Mouse (Mus musculus): ENCODE measurements around the gene Sf3a3.
"Not testable (repeated sequence)": the region's sequence is repeated elsewhere in the genome, so short reads cannot be mapped to it uniquely, and the experiment has no call there.

The Sf3a3 gene

DNA sequence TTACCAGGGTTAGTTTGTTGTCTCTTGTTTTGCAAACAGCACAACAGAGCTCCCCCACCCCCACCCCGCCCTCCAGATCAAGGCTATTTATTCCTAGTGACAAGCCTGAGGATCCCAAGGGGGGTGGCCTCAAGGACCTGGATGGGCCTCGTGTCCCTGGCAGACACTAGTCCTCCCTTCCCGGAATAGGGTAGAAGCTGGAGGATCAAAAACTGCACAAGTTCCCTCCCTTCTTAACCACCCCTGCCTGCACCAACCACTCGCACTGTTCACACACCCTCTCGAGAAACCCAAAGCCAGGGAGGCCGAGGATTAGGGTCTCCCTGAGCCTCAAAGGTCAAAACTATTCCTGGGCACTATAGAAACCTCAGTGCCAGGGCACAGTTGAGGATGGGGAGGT, 14.8 kb upstream of the Sf3a3 start:
- in situ Hi-C loops (cut with MboI, MseI), result loop anchor here (5.0 kb wide), 1 partner anchor 1348 kb away; the partner anchor contains the start of gene Mrps15

- in situ Hi-C loops (cut with MboI, MseI), result no loop called here
These were observed 14.2 kb upstream of the Sf3a3 start, which contains the start of gene Fhl3 for GRCm38 (mm10) chr4:124700248-124700971. TSS of gene Fhl3 (plus strand) at chr4:124700701.

DNA sequence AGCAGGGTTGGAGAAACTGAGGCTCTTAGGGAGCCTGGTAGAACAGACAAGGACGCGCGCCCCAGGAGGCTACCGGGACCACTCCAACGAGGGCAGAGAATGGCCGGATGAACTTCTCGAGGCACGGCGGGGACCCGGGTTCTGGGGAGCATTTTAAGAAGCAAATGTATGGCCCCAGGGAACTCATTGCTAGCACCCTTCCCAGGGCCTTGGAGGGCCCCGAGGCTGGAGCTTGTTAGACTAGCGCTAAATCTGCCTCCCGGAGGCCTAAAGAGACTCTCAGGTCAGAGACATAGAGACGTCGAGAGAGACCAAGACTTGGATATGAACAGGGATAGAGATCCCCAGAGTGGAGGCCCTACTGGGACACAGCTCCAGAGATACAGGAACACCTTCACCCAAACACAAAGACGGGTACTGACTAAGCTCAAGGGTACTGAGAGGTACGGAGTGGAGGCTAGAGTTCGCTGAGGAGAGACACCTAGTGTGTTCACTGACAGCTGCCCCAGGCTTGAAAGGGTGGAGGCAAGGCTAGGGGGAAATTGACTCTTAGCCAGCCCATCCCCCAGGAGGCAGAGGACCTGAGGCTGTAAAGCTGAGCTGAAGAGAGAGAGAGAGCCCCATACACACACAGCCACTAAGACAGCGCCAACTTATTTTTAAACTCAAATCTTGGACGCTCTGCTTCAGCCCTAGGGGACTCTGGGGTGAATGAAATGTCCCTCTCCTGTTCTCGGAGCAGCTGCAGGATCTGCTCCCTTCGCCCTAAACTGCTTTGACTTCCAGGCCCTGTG, 13.3 kb upstream of the Sf3a3 start:
- in situ Hi-C loops (cut with MboI, MseI), result no loop called here

- in situ Hi-C loops (cut with MboI, MseI), result no loop called here
These were observed 12.7 kb upstream of the Sf3a3 start for GRCm38 (mm10) chr4:124701916-124702315.

- in situ Hi-C loops (cut with MboI, MseI), result no loop called here
These were observed 11.2 kb upstream of the Sf3a3 start for GRCm38 (mm10) chr4:124703406-124703805.

- in situ Hi-C loops (cut with MboI, MseI), result no loop called here
These were observed 10.4 kb upstream of the Sf3a3 start for GRCm38 (mm10) chr4:124703881-124704796.

DNA sequence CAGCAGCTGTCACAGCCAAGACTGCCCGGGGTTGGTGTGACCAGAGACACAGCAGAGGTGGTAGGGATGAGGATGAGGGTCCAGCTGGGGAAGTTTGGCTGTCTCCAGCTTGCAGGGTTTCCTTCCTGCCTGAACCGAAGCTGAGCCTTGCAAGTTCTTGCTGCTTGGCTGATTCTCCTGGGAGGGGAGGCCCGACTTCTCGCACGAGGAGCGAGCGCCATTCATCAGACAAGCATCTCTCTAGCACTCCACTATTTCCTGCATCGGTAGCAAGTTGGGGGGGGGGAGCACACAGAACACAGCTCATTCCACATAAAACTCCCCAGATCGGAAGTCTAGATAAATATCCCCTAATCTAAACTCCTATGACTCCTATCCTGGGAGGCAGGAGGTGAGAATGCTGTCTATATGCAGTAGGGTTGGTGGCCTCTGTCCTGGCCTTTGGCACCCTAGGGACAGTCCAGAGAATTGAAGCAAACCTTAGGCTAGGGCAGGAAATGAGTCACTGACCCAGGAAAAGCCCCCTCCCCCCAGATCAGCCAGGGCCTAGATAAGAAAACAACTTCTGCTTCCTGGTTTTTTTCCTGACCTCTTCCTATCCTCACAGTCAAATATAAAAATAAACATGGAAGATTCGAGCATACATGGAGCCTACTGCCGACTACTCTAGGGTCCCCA, 9.6 kb upstream of the Sf3a3 start:
- in situ Hi-C loops (cut with MboI, MseI), result no loop called here

GRCm38 (mm10) chr4:124705661-124706269, 8.8 kb upstream of the Sf3a3 start:
- in situ Hi-C loops (cut with MboI, MseI), result no loop called here

GRCm38 (mm10) chr4:124707381-124708199, 7.0 kb upstream of the Sf3a3 start:
- in situ Hi-C loops (cut with MboI, MseI), result not testable (repeated sequence)

- in situ Hi-C loops (cut with MboI, MseI), result not testable (repeated sequence)
These were observed 6.4 kb upstream of the Sf3a3 start for GRCm38 (mm10) chr4:124708200-124708517.

DNA sequence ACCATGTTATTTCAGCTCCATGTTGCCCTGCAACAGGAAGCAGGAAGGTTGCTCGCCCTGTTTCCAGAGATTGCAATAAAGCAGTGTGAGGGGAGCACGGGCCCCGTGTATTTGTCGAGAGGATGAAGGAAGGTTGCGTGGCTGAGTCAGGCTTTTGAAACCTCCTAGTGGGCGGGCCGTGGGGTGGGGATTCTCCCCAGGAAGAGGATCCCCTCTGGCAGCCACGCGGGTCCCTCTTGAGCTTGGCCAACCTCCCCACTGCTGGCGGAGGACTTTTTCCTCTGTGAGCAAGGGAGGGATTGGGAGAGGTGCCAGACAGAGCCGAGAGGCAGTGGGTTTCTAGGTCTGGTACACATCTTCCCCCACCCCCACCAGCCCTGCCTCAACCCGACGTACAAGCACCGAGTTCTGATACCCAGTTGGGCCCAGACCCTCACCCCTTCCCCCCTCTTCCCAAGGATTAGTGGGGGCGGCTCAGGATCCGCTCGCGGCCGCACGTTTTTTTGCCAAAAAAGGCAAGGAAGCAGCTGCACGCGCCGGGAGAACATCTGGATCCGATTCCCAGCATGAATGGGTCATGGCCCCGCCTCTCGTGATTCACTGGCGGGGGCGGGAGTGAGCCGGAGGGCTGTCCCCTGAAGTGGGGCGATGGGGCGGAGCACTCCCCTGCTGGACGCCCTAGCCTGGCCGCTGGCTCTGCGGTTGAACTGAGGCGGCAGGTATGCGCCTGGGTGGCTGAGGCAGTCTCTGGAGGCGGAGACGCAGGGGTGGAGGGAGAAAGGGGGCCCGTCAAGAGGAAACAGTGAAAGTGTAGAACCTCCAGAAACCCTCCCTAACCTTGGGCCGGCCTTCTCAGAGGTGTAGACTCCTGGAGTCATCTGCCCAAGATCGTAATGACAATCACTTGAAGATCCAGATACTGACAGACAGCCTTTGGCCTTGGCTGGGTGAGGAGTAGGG, 5.8 kb upstream of the Sf3a3 start:
- in situ Hi-C loops (cut with MboI, MseI), result no loop called here

DNA sequence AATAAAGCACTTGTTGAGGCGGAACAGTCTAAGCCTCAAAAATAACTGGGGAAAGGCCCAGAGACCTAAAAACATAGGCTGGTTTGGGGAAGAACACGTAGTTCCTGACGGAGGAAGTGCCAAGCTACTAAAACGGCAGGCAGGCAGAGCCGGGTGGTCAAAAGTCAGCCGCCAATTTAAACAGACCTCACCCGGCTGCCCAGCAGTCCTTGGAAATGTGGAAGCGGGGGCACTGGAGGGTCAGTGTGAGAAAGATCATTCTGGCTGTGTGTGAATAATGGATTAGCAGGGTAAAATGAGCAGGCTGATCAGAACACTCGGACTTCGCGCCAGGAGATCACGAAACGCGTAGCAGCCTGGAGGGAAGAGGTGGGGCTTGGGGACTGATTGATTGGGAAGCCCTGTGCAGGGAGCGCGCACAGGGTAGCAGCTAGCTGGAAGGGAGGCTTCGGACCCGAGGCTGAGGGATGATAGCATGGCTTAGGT, 4.6 kb upstream of the Sf3a3 start:
- in situ Hi-C loops (cut with MboI, MseI), result no loop called here

- in situ Hi-C loops (cut with MboI, MseI), result no loop called here
These were observed 3.7 kb upstream of the Sf3a3 start for GRCm38 (mm10) chr4:124710776-124711291.

DNA sequence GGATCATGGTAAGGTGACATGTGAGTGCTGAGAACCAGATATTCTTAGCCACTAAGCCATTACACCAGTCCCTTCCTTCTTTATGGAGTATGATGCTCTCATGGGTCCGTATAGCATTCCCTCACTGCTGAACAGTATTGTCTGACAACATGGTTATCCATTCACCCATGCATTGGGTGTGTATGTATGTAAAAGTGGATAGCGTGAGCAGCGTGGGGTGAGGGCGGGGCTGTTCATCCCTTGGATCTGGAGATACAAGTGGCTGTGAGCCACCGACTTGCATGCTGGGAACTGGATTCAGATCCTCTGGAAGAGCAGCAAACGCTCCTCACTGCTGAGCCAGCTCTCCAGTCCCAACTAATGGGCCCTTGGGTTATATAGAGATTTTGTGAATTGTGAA, 2.0 kb upstream of the Sf3a3 start:
- in situ Hi-C loops (cut with MboI, MseI), result no loop called here

- in situ Hi-C loops (cut with MboI, MseI), result not testable (repeated sequence)
These were observed 726 bp upstream of the Sf3a3 start for GRCm38 (mm10) chr4:124713850-124714249.

DNA sequence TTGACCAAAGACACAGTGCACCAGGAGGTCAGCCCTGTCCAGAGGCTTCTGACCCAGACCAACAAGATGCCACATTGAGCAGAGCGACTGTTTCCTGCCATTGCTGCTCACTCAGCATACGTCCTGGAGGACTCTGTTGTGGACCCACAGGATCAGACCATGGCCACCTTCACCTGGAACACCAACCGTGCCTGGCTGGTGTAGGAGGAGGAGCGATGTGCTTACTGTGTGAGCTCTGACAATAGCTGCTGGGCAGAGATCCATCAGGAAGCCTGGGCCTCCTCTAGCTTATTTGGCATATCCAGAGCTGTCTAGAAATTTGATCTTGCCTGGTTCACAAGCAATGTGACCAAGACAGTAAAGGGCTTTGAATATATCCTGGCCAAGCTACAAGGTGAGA, 4.5 kb downstream of the Sf3a3 start:
- in situ Hi-C loops (cut with MboI, MseI), result loop anchor here (5.0 kb wide), 1 partner anchor 343 kb away; no protein-coding TSS in a partner anchor

DNA sequence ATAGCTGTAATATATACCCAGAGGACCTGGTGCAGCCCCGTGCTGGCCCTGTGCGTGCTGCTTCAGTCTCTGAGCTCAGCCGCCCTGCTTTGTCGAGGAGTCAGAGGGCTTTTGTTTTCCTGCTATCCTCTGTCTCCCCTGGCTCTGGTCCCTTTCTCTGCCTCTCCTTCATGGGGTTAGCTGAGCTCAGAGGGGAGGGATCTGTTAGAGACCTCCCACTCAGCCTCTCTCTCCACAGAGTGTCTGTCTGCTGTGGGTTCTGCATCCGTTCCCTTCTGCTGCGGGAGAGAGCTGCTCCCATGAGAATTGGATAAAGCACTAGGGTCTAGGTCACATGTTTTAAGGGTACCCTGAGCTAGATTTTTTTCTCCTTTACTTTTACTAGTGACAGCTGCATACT, 11.5 kb downstream of the Sf3a3 start:
- in situ Hi-C loops (cut with MboI, MseI), result no loop called here

DNA sequence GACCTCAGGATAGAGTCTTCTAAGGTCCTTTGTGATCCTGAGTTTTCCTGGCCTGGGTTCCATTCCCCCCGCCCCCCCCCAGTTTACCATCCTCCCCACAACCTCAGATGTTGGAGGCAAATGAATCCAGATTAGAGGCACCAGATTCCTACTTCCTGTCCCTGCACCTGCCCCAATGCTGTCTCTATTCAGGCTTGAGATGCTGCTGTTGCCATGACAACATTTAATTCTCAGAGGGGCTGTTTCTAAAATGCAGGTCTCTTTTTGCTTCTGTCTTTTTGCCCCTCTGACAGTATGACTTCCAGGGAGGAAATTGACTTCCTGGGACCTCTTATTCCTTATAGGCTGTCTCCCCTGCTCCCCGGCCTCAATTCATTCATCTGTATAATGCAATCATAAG, 22.4 kb downstream of the Sf3a3 start:
- in situ Hi-C loops (cut with MboI, MseI), result no loop called here

GRCm38 (mm10) chr4:124737486-124737885, 22.9 kb downstream of the Sf3a3 start:
- in situ Hi-C loops (cut with MboI, MseI), result no loop called here
